Mouse (Mus musculus) right cerebral cortex, postnatal 25 days (tissue): ENCODE measurements around the gene Unc13c.
A peak's percentile ranks its signal among the peaks of the same experiment; 100 is the strongest.

Source experiments
- DNase-seq: peaks from one replicate; pipeline ENCODE4 v3.0.0; 2022

Gene Unc13c

DNA sequence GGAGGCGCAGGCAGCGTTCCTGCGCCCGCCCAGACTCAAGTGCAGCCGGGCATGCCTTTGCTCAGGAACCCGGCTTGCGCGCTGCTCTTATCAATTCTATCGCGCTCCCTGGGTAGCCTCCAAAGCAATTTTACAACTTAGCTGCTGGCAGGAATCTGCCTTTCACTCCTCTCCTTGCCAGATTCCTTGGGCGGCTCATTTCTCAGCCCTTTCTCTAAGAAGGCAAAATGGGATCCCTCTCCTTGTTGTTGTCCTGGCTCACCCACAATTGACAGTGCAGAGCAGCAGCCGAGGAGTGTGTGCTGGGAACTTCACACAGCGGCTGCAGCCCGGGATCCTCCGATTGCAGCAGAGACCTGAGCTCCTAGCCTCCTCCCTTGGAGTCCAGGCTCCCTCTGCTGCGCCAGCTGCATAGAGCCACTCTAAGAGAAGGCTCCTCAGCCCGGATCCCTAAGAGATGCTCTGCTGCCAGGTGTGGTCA lies at the start of gene Unc13c:
Gene Unc13c, minus strand, starts transcription at position 326 of the 481 bp plus-strand sequence.
- DNase-seq = peak; percentile 43

DNA sequence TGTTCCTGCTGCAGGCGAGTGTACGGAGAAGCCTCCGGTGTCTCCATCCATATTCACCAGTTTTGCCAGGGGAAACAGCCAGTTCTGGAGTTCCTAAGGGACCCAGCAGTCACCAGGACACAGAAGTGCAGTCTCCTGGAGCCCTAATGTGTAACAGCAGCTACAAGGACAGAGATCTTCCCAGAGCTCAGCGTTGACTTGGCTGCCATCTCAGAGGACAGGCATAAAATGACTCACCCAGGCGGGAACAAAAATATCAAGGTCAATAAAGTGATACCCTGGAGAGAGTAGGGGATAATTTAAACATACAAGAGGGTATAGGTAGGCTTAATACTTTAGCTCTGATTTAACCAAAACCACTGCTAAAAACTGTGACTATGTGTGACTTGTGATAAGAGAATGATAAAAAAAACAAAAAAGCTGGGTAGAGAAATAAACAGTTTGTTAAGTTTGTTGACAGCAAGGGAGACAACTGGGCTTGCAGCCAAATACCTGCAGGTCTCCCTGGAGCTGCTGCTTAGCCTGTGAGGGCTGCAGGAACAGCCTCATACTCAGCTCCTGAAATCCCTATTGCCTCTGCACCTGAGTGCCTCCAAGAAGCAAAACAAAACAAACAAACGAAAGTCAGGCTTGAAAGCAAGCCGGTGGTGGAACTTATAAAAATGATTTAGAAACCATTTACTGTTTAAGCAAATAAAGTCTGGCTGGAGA lies 39.4 kb upstream of the Unc13c start:
- DNase-seq = no peak

- DNase-seq = no peak
Observed at GRCm38 (mm10) chr9:74002388-74002990, 33.7 kb upstream of the Unc13c start.

DNA sequence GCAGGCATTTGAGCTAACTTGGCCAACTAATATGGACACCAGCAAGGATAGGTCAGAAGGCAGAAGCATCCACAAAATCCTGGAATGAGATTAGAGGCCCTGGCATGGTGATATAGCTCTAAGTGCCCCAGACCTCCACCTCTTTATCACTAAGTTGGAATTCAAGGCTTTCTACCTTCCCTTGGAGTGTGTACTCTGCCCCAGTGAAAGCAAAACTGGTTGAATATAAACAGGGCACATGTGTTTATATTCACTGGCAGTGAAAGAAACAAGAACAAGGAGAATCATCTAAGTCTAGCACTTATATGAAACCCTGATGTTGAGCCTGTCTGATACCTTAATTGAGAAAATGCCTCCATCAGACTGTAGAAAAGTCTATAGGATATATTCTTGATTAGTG lies 19.3 kb upstream of the Unc13c start:
- no peak for DNase-seq

GRCm38 (mm10) chr9:73987236-73987635 lies 18.5 kb upstream of the Unc13c start:
- no peak for DNase-seq

- DNase-seq = peak; percentile 51
Observed at GRCm38 (mm10) chr9:73982597-73983344, 14.0 kb upstream of the Unc13c start.

DNA sequence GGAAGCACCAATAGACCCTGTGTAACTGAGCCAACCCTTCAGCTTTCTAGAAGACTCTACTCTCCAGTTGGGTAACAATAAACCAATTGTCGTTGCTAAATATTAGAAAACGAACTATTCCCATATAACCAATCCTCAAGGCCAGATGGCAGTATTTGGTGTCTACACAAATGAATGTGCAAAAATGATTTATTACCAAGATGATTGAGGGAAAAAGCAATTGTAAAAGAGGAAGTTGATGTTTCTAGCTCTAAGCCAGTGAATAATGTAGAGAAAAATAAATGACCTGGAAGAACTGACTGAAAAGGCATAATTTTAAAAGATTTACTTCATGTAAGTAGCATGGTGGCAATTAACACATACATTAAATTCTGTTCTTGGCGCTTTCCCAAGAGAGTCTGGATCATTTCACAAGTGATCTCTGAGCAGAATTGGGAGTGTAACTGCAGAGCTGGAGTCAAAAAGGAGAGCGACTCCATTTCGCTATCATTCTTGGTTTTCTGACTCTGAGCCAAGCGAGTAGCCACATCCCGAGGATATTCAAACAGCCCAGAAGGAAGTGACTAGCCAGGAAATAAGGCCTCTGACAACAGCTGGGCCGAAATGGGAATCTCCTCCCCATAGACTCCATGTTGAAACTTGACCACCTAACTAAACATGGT lies 3.7 kb upstream of the Unc13c start:
- no peak for DNase-seq

DNA sequence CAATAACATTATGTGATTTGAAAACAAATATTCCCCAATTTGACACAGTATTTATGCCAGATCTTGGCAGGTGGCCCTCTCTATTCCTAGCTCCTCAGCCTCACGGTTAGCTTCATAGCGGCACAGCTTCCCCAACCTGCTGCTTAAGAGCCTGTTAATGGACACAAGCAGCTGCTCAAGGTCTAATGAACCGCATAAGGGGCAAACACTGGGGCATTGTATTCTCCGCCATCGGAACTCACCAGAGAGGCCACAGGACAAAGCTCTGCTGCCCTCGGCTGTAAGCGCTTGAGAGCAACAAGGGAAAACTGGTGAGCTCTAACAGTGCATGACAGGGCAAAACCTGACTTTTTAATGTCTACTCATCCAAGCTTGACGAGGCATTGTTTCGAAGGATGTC lies 2.0 kb upstream of the Unc13c start:
- DNase-seq = no peak

DNA sequence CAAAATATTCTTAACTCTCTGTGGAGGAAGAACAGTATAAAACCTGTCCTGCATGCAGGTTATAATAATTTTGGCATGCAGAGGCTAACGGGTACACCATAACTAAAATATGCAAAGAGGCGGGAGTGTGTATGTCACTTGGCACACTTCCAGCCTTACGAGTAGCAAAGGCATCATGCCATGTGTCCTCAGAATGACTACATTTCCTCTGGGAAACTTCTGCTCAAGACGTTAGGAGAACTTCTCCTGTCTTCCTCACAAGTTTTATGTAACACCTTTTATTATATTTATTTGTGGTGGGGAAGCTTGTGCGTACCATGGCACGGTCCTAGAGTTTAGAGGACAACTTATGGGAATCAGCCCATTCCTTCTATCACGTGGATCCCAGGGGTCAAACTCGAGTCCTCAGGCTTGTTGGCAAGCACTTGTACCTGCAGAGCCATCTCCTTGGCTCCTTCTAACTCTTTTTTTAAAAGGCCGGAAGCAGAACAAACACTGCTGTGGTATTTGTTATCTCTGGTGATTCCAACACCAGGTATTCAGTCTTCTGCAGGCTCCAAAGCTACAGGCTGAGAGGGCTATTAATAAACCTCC lies 3.3 kb downstream of the Unc13c start:
- DNase-seq = no peak

DNA sequence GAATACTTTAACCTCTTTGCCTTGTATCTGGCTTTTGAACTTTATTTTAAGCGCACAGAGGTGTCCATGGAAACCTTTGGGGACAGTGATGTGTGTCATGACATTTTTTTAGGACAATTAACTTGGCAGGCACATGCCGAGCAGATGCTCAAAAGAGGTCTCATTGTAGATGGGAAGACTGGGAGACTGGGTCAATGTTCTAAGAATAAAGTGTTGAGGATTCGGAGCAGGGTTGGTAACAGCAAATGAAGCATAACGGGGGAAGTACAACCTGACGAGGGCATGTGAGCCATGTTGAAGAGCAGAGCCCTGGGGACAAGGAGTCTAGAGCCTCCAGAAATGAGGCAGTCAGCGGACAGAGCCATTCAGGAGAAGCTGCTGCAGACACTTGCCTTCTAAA lies 6.3 kb downstream of the Unc13c start:
- DNase-seq = no peak

DNA sequence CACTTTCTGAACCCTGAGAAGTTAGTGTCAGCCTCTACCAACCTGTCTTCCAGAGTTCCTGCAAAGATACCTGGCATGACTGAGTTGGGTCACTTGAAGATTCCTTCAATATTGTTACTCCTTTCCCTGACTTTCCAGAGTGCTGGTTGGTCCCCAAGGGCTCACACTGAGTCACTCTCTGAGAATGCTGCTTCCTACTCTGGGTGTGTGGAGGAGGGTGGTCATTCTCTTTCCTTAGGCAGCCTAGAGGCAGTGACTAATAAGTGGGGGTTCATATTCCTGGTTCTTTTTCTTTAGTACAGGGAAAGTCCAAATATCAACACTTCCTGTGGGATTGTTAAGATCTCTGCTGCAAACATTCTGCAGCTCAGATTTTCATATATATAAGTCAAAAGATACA lies 16.4 kb downstream of the Unc13c start:
- DNase-seq = no peak

- DNase-seq = no peak
Observed at GRCm38 (mm10) chr9:73951586-73951985, 17.2 kb downstream of the Unc13c start.

- DNase-seq = peak; percentile 10
Observed at GRCm38 (mm10) chr9:73934844-73935243, 33.9 kb downstream of the Unc13c start.

DNA sequence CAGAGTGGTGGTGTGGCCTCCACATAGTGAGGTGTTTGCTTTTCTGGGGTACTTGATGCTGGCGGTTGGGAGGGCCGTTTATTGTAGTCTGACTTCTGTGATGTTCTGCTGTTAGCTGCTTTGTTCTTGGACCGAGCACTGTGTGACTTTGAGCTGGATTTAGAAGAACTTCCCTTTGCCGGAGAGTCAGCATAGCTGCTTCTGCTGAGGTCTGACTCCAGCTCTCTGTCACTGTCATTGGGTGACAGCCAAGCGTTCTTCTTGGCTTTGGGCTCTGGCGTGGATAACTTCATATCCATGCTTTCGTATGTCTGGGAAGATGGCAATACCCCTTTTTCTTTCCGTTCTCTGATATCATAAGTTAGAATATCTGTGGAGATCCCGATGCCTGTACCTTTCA lies 36.8 kb downstream of the Unc13c start:
- no peak for DNase-seq

- DNase-seq = no peak
Observed at GRCm38 (mm10) chr9:73927276-73927675, 41.5 kb downstream of the Unc13c start.

- DNase-seq = no peak
Observed at GRCm38 (mm10) chr9:73922449-73923115, 46.2 kb downstream of the Unc13c start.

DNA sequence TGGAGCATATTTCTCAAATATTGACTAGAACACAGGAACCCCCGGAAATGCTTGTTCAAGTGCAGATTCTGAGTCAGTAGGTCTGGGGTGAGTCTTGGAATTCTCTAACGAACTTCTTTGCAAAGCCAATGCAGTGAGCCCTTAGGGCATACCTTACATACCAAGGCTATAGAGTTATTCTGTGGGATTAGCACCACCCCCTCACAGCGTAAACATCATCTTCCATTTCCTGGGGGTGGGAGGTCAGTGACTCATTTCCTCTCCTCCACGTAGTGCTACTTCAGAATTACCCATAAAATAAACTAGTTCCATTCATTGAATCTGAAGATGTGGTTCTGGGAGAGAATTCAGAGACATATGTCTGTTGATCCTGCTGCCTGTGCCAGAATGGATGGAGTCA lies 62.8 kb downstream of the Unc13c start:
- DNase-seq = no peak

GRCm38 (mm10) chr9:73898516-73898915 lies 70.2 kb downstream of the Unc13c start:
- DNase-seq = no peak

DNA sequence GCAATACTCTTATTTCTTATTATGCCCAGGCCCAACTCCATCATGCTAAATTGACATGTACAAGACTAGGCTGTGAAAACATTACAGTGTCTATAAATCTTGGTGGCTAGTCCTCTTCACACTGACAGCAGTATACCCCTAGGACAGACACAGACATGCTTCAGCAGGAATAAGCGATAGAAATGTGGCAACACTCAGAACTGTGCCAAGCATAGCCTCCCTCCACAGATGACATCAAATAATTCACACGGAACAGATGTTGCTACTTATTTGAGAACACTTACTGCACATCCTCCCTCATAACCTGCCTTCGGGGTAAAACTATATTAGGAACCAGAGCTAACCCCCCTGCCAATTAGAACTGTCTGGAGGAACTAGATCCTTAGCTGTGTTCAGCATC lies 72.6 kb downstream of the Unc13c start:
- DNase-seq = no peak

GRCm38 (mm10) chr9:73883587-73883986 lies 85.2 kb downstream of the Unc13c start:
- DNase-seq = no peak

DNA sequence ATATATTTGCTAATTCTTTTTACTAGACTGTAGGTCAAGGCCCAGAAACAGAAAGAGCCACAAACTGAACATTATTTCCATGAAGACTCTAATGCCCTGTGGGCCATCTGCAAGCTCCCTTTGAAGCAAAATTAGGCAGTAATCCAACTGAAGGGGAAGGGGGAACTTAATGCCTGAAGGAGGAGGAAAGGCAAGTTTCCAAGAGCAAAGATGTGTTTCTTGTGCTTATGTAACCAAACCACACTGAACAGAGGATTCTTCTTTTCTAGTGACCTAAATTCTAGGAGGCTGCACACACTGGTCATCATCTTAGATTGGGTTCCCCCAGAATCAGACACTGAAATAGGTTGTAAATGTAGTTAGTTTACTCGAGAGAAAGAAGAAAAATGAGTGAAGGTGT lies 85.6 kb downstream of the Unc13c start:
- no peak for DNase-seq

DNA sequence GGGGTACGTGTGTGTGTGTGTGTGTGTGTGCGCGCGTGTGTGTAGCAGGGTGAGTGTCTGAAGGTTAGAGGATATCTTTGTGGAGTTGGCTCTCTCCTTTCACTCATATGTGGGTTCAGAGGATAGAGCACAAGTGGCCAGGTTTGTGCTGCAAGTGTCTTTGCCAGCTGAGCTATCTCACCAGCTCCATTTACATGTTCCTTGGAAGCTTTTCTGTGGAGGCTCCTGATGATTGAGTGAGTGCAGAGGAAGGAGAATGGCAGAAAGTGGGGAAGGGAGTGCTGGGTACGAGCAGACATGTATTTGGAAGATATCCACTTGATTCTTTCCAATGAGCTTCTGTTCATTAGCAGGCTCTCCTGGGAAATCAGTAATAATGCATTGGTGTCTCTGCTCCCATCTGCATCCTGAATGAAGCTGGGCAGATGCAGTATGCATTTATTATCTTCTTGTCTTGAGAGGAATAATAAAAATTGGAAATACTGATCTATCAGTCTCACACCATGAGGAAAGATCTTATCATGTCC lies 86.3 kb downstream of the Unc13c start:
- no peak for DNase-seq
